12 mouse cellular contexts compared by ENCODE assay signal in genomic region chr6:93822221-93822897, GRCm38 (mm10).
DNase-seq lines count a peak whose midpoint lies in the region; ATAC-seq and TF ChIP-seq lines count a peak whose summit lies in the region.
"Had no signal": no experiment of that assay in that cellular context is flagged by ENCODE, and none has a peak within 500 bp of the region (broad histone marks: within the 10 kb centered on the region; RNA-seq: fewer than 3 reads in every experiment).

No protein-coding gene starts in this region.

- no peak for TF ChIP-seq POLR2A in kidney, adult 2 months (IDR thresholded peaks at IDR 0.05; ENCODE audit: low read depth, low read length)
- TF ChIP-seq POLR2A in limb, embryonic 14.5 days (IDR thresholded peaks at IDR 0.05; ENCODE audit: borderline replicate concordance, extremely low read depth, insufficient read depth, insufficient read length) = no peak

- H3K9me3 ChIP-seq in forebrain, embryonic 10.5 days = no peaks in the 10 kb centered on the region
- no peaks in the 10 kb centered on the region for H3K9me3 ChIP-seq in forebrain, postnatal 0 days (ENCODE audit: low read length)
- H3K9me3 ChIP-seq in liver, embryonic 11.5 days (ENCODE audit: control insufficient read depth, low read length) = peaks cover 2% of the 10 kb centered on the region; the same call in 1 of the 2 replicates
- H3K9me3 ChIP-seq in liver, embryonic 12.5 days (replicated peaks) = no peaks in the 10 kb centered on the region
- no peaks in the 10 kb centered on the region for H3K9me3 ChIP-seq in limb, embryonic 14.5 days (ENCODE audit: control insufficient read depth, low read length)

- H3K27ac ChIP-seq in forebrain, embryonic 10.5 days = peak overlapping the region; percentile 70; the same call in 1 of the 2 replicates
- no peak overlapping the region for H3K27ac ChIP-seq in forebrain, postnatal 0 days (ENCODE audit: low read depth, low read length)
- no peak overlapping the region for H3K27ac ChIP-seq in liver, embryonic 11.5 days (ENCODE audit: low read depth, low read length)
- H3K27ac ChIP-seq in liver, embryonic 12.5 days = no peak overlapping the region
- H3K27ac ChIP-seq in kidney, adult 2 months (ENCODE audit: insufficient read depth, low read depth, low read length) = peak overlapping the region; percentile 54; the same call in 1 of the 2 replicates
- no peak overlapping the region for H3K27ac ChIP-seq in limb, embryonic 14.5 days (replicated peaks; ENCODE audit: low read depth, low read length)

- H3K4me2 ChIP-seq in forebrain, postnatal 0 days (ENCODE audit: low read depth) = no peak overlapping the region
- no peak overlapping the region for H3K4me2 ChIP-seq in liver, embryonic 11.5 days
- no peak overlapping the region for H3K4me2 ChIP-seq in liver, embryonic 12.5 days
- no peak overlapping the region for H3K4me2 ChIP-seq in limb, embryonic 14.5 days (replicated peaks; ENCODE audit: low read depth, low read length, severe bottlenecking)

- DNase-seq in forebrain, embryonic 10.5 days (ENCODE audit: extremely low spot score, low spot score) = no peak
- no peak for DNase-seq in forebrain, postnatal 0 days
- DNase-seq in liver, embryonic 11.5 days (ENCODE audit: low spot score) = peak; percentile 15
- DNase-seq in kidney, adult 2 months = peak; percentile 49
- peak; percentile 31 for DNase-seq in limb, embryonic 14.5 days (ENCODE audit: low spot score)
- no peak for DNase-seq in adrenal gland, postnatal 4 days (ENCODE audit: low spot score in 2 of 2)
- DNase-seq in right cerebral cortex, adult 18-20 months = no peak
- DNase-seq: adrenal gland, postnatal 14 days; cerebellum, adult 9-10 months; left cerebral cortex, postnatal 4 days; lung, postnatal 14 days had no signal

- no peaks in the 10 kb centered on the region for H3K36me3 ChIP-seq in forebrain, embryonic 10.5 days (replicated peaks)
- no peaks in the 10 kb centered on the region for H3K36me3 ChIP-seq in forebrain, postnatal 0 days (ENCODE audit: insufficient read depth)
- H3K36me3 ChIP-seq in liver, embryonic 11.5 days (ENCODE audit: control insufficient read depth, insufficient read depth, low read length) = no peaks in the 10 kb centered on the region
- no peaks in the 10 kb centered on the region for H3K36me3 ChIP-seq in liver, embryonic 12.5 days
- no peaks in the 10 kb centered on the region for H3K36me3 ChIP-seq in kidney, adult 2 months (ENCODE audit: control insufficient read depth, insufficient read depth, low read length)
- H3K36me3 ChIP-seq in limb, embryonic 14.5 days (ENCODE audit: control insufficient read depth, insufficient read depth, low read length) = no peaks in the 10 kb centered on the region

- TF ChIP-seq CTCF in forebrain, postnatal 0 days (IDR thresholded peaks at IDR 0.05; ENCODE audit: low read depth) = no peak
- TF ChIP-seq CTCF in kidney, adult 2 months (conservative IDR thresholded peaks at IDR 0.05; ENCODE audit: insufficient read depth, insufficient read length, low read depth, low read length) = no peak

- no peak overlapping the region for H3K9ac ChIP-seq in forebrain, postnatal 0 days
- H3K9ac ChIP-seq in liver, embryonic 11.5 days (ENCODE audit: low read depth, low read length) = no peak overlapping the region
- H3K9ac ChIP-seq in liver, embryonic 12.5 days = no peak overlapping the region
- H3K9ac ChIP-seq in limb, embryonic 14.5 days (ENCODE audit: low read depth, low read length, severe bottlenecking) = no peak overlapping the region

- WGBS in forebrain, embryonic 10.5 days = 81% methylated on average over 9 of the region's 9 CpGs
- 73% methylated on average over 9 of the region's 9 CpGs for WGBS in forebrain, postnatal 0 days
- WGBS in liver, embryonic 11.5 days = 82% methylated on average over 9 of the region's 9 CpGs
- 68% methylated on average over 9 of the region's 9 CpGs for WGBS in liver, embryonic 12.5 days (ENCODE audit: insufficient replicate concordance)
- WGBS in kidney, adult 2 months = 41% methylated on average over 9 of the region's 9 CpGs
- 41% methylated on average over 9 of the region's 9 CpGs for WGBS in limb, embryonic 14.5 days

- H3K4me3 ChIP-seq in forebrain, embryonic 10.5 days = no peak overlapping the region
- no peak overlapping the region for H3K4me3 ChIP-seq in forebrain, postnatal 0 days (ENCODE audit: low read depth, low read length)
- H3K4me3 ChIP-seq in liver, embryonic 11.5 days (ENCODE audit: low read depth, low read length) = no peak overlapping the region
- H3K4me3 ChIP-seq in liver, embryonic 12.5 days = no peak overlapping the region
- H3K4me3 ChIP-seq in kidney, adult 2 months (ENCODE audit: insufficient read depth, low read depth, low read length) = no peak overlapping the region
- H3K4me3 ChIP-seq in limb, embryonic 14.5 days (replicated peaks; ENCODE audit: low read length) = no peak overlapping the region

- ATAC-seq in forebrain, postnatal 0 days = no peak
- ATAC-seq in liver, embryonic 11.5 days (replicated peaks; ENCODE audit: low FRiP score) = no peak
- no peak for ATAC-seq in liver, embryonic 12.5 days
- ATAC-seq in limb, embryonic 14.5 days (ENCODE audit: low FRiP score, low read depth) = no peak

- H3K27me3 ChIP-seq in forebrain, embryonic 10.5 days (ENCODE audit: poor library complexity, severe bottlenecking) = no peaks in the 10 kb centered on the region
- H3K27me3 ChIP-seq in forebrain, postnatal 0 days (ENCODE audit: insufficient read depth, low read length) = no peaks in the 10 kb centered on the region
- no peaks in the 10 kb centered on the region for H3K27me3 ChIP-seq in liver, embryonic 11.5 days (replicated peaks; ENCODE audit: control insufficient read depth, insufficient read depth, low read length)
- H3K27me3 ChIP-seq in liver, embryonic 12.5 days (replicated peaks) = no peaks in the 10 kb centered on the region
- H3K27me3 ChIP-seq in kidney, adult 2 months (replicated peaks; ENCODE audit: control insufficient read depth, insufficient read depth, low read length) = no peaks in the 10 kb centered on the region
- no peaks in the 10 kb centered on the region for H3K27me3 ChIP-seq in limb, embryonic 14.5 days (ENCODE audit: control insufficient read depth, insufficient read depth, low read length)

- H3K4me1 ChIP-seq in forebrain, embryonic 10.5 days = peaks cover 48% of the 10 kb centered on the region
- peaks cover 26% of the 10 kb centered on the region for H3K4me1 ChIP-seq in forebrain, postnatal 0 days (ENCODE audit: insufficient read depth)
- H3K4me1 ChIP-seq in liver, embryonic 11.5 days (replicated peaks; ENCODE audit: control insufficient read depth, insufficient read depth, low read length) = no peaks in the 10 kb centered on the region
- H3K4me1 ChIP-seq in liver, embryonic 12.5 days = peaks cover 4% of the 10 kb centered on the region; the same call in 1 of the 2 replicates
- peaks cover 6% of the 10 kb centered on the region; the same call in 1 of the 2 replicates for H3K4me1 ChIP-seq in kidney, adult 2 months (ENCODE audit: control insufficient read depth, insufficient read depth, low read length)
- H3K4me1 ChIP-seq in limb, embryonic 14.5 days (ENCODE audit: control insufficient read depth, insufficient read depth, low read length) = peaks cover 25% of the 10 kb centered on the region

Comparison
In these comparisons a context has a peak if more than half of its experiments do, and no peak if none do; other contexts are left out.
1. H3K27ac ChIP-seq: peak in forebrain, embryonic 10.5 days (single experiment) and kidney, adult 2 months (single experiment); none in forebrain, postnatal 0 days (single experiment), liver, embryonic 11.5 days (single experiment), liver, embryonic 12.5 days (single experiment) and limb, embryonic 14.5 days (single experiment).
2. DNase-seq: peak in liver, embryonic 11.5 days (single experiment), kidney, adult 2 months (single experiment) and limb, embryonic 14.5 days (single experiment); none in forebrain, embryonic 10.5 days (single experiment), forebrain, postnatal 0 days (single experiment), adrenal gland, postnatal 4 days (0 of 2) and right cerebral cortex, adult 18-20 months (single experiment).